Mouse (Mus musculus): ENCODE measurements around the gene Uts2. TPM values are rescaled to one million over a fixed set of nuclear protein-coding genes. Genes with fewer than 3 reads are reported as not detected.
A peak's percentile ranks its signal among the peaks of the same experiment; 100 is the strongest.

Uts2 gene
- total and polyA plus RNA-seq, 3 experiments = not detected

DNA sequence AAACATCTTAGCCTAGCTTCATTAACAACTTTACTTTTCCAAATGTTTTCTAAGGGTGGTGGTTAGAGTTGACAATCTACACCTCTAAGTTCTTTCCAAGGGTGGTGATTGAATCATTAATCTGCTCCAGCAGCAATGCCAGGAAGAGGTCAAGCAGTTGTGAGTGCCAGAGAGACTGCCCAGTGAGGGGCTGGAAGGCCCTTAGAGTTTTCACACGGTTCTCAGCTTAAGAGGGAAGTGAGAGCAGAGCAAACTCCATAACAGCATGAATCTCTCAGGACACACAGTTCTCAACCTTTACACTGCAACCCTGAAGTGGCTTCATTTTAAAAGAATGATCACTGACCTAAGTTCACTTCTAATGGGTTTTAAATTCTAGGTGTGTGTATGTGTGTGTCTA lies 21.8 kb upstream of the Uts2 start:
- TF ChIP-seq CHD1 (IDR thresholded peaks at IDR 0.05; ENCODE audit: low read depth, low read length) = no peak
- no peak for TF ChIP-seq SMC3 (IDR thresholded peaks at IDR 0.05; ENCODE audit: low read depth, low read length)
- TF ChIP-seq HCFC1 (IDR thresholded peaks at IDR 0.05; ENCODE audit: low read depth, low read length) = no peak
- no peak for TF ChIP-seq EP300 (IDR thresholded peaks at IDR 0.05; ENCODE audit: low read length)
- 0 out of 2 replicates have a peak, but pooled peaks have one; percentile 13 for TF ChIP-seq IRF4 (IDR thresholded peaks at IDR 0.05; ENCODE audit: low read depth, low read length)
- no peak for TF ChIP-seq NRF1 (IDR thresholded peaks at IDR 0.05; ENCODE audit: low read depth, low read length)
- no peak for TF ChIP-seq ZKSCAN1 (IDR thresholded peaks at IDR 0.05; ENCODE audit: borderline replicate concordance, low read depth, low read length)
- TF ChIP-seq POLR2AphosphoS2 (IDR thresholded peaks at IDR 0.05; ENCODE audit: low read depth, low read length) = no peak
- dilution Hi-C loops (cut with MboI; ENCODE audit: extremely low pct_ligation_motif_present, extremely low pct_unique_long_range_greater_than_20kb, low sequenced_read_pairs) = no loop called here

DNA sequence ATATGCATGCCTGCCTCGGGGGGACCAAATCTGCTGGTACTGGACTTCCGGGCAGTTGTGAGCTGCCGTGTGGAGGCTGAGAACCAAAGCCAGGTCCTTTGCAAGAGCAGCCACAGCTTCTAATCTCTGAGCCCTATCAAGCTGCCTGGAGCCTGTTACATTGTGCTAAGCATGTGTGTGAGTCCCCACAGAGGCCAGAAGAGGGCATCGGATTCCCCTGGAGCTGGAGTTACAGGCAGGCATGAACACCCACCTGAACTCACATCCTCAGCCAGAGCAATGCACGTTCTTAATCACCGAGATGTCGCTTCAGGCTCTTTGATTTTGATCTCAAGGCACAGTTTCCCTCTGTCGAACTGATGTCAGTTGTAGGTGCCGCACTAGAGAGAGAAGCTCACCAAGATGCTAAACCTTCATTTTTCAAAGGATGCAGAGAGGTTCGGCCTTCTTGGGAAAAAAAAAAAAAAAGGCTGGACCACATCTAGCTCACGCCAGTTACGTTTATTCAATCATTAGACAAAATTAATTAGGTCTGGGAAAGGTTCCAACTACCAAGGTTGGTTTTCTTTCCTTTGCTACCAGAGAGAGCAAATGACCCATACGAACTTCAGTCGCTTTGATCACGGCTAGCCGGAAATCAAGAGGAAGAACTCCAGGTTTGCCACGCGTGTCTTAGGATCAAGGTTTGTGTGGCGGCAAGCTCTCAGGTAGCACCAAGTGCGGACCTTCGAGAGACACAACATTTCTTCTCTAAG lies 18.6 kb upstream of the Uts2 start:
- no peaks in the 10 kb centered on the region for H3K79me2 ChIP-seq (replicated peaks; ENCODE audit: control insufficient read depth, extremely low read depth, insufficient read depth, poor library complexity, severe bottlenecking)
- dilution Hi-C loops (cut with MboI; ENCODE audit: extremely low pct_ligation_motif_present, extremely low pct_unique_long_range_greater_than_20kb, low sequenced_read_pairs) = no loop called here
- no peak overlapping the region for H3K27ac ChIP-seq (ENCODE audit: insufficient read depth, low read depth)
- H3K4me1 ChIP-seq (ENCODE audit: control insufficient read depth in 1 of 2, insufficient read depth in 2 of 2) = peaks cover 8 to 21% of the 10 kb centered on the region in 2 experiments
- peak in 1 of 2 experiments; percentile 37; a peak in 2 of 4 replicates for TF ChIP-seq CTCF (conservative IDR thresholded peaks at IDR 0.05 in 1 of 2, IDR thresholded peaks at IDR 0.05 in 1 of 2; ENCODE audit: low read depth in 2 of 2, low read length in 2 of 2)
- TF ChIP-seq ETS1 (conservative IDR thresholded peaks at IDR 0.05; ENCODE audit: low read depth, low read length) = no peak
- peak; percentile 13; the same call in 1 of the 2 replicates for TF ChIP-seq SMC3 (IDR thresholded peaks at IDR 0.05; ENCODE audit: low read depth, low read length)
- H3K9ac ChIP-seq (ENCODE audit: insufficient read depth, low read depth) = no peak overlapping the region
- no peak overlapping the region for H3K4me3 ChIP-seq (replicated peaks in 1 of 3; ENCODE audit: low read depth in 2 of 3, low read length in 2 of 3, poor library complexity in 1 of 3)
- DNase-seq (ENCODE audit: extremely low read depth) = no peak
- no peak overlapping the region for H3K4me2 ChIP-seq (ENCODE audit: insufficient read depth, low read depth, poor library complexity, severe bottlenecking)
- in situ Hi-C loops (cut with MboI; ENCODE audit: low pct_ligation_motif_present, low pct_unique_long_range_greater_than_20kb, low sequenced_read_pairs) = no loop called here
- H3K9me3 ChIP-seq (replicated peaks; ENCODE audit: low read length) = no peaks in the 10 kb centered on the region
- H3K27me3 ChIP-seq (replicated peaks) = no peaks in the 10 kb centered on the region
- H3K36me3 ChIP-seq (replicated peaks in 1 of 2; ENCODE audit: control insufficient read depth in 1 of 2, insufficient read depth in 1 of 2, low read length in 1 of 2) = no peaks in the 10 kb centered on the region

More for the DNA sequence above, 21.8 kb upstream of the Uts2 start:
- DNase-seq (ENCODE audit: extremely low read depth) = no peak
- Histone ChIP-seq H3K9ac (ENCODE audit: insufficient read depth, low read depth) (no peak overlapping the region), H3K27me3 (replicated peaks) (no peaks in the 10 kb centered on the region), H3K9me3 (replicated peaks; ENCODE audit: low read length) (no peaks in the 10 kb centered on the region), H3K4me2 (ENCODE audit: insufficient read depth, low read depth, poor library complexity, severe bottlenecking) (no peak overlapping the region), H3K36me3 (replicated peaks in 1 of 2; ENCODE audit: control insufficient read depth in 1 of 2, insufficient read depth in 1 of 2, low read length in 1 of 2) (no peaks in the 10 kb centered on the region), H3K4me3 (replicated peaks in 1 of 3; ENCODE audit: low read depth in 2 of 3, low read length in 2 of 3, poor library complexity in 1 of 3) (no peak overlapping the region), H3K4me1 (ENCODE audit: control insufficient read depth in 1 of 2, insufficient read depth in 2 of 2) (peaks cover 8 to 15% of the 10 kb centered on the region in 2 experiments), H3K27ac (ENCODE audit: insufficient read depth, low read depth) (no peak overlapping the region), H3K79me2 (replicated peaks; ENCODE audit: control insufficient read depth, extremely low read depth, insufficient read depth, poor library complexity, severe bottlenecking) (no peaks in the 10 kb centered on the region)
- in situ Hi-C loops (cut with MboI; ENCODE audit: low pct_ligation_motif_present, low pct_unique_long_range_greater_than_20kb, low sequenced_read_pairs) = no loop called here

GRCm38 (mm10) chr4:150979455-150979854 lies 17.4 kb upstream of the Uts2 start:
- TF ChIP-seq TCF12 (IDR thresholded peaks at IDR 0.05; ENCODE audit: low read depth, low read length) (peak; percentile 51), USF2 (conservative IDR thresholded peaks at IDR 0.05; ENCODE audit: low read depth, low read length) (no peak), MYC (IDR thresholded peaks at IDR 0.05; ENCODE audit: low read depth, low read length) (0 out of 2 replicates have a peak, but pooled peaks have one; percentile 12), CHD1 (IDR thresholded peaks at IDR 0.05; ENCODE audit: low read depth, low read length) (peak; percentile 60; the same call in 1 of the 2 replicates), MEF2A (IDR thresholded peaks at IDR 0.05; ENCODE audit: borderline replicate concordance, low read depth, low read length) (no peak), EP300 (IDR thresholded peaks at IDR 0.05; ENCODE audit: low read length) (peak; percentile 28; the same call in 1 of the 2 replicates), IRF4 (IDR thresholded peaks at IDR 0.05; ENCODE audit: low read depth, low read length) (no peak; the same call in 1 of the 2 replicates), POLR2A (IDR thresholded peaks at IDR 0.05; ENCODE audit: low read depth, low read length) (peak; percentile 23; the same call in 1 of the 2 replicates), BHLHE40 (IDR thresholded peaks at IDR 0.05; ENCODE audit: low read depth, low read length) (peak; percentile 36; the same call in 1 of the 2 replicates), ZKSCAN1 (IDR thresholded peaks at IDR 0.05; ENCODE audit: borderline replicate concordance, low read depth, low read length) (no peak), ZC3H11A (IDR thresholded peaks at IDR 0.05; ENCODE audit: low read depth, low read length) (no peak), ELF1 (IDR thresholded peaks at IDR 0.05; ENCODE audit: low read depth, low read length) (no peak)
- H3K4me1 ChIP-seq (ENCODE audit: control insufficient read depth in 1 of 2, insufficient read depth in 2 of 2) = peaks cover 8 to 21% of the 10 kb centered on the region in 2 experiments
- peak overlapping the region; percentile 80 for H3K4me2 ChIP-seq (ENCODE audit: insufficient read depth, low read depth, poor library complexity, severe bottlenecking)
- H3K4me3 ChIP-seq (replicated peaks in 1 of 3; ENCODE audit: low read depth in 2 of 3, low read length in 2 of 3, poor library complexity in 1 of 3) = no peak overlapping the region
- peak overlapping the region; percentile 33; the same call in 1 of the 2 replicates for H3K9ac ChIP-seq (ENCODE audit: insufficient read depth, low read depth)
- dilution Hi-C loops (cut with MboI; ENCODE audit: extremely low pct_ligation_motif_present, extremely low pct_unique_long_range_greater_than_20kb, low sequenced_read_pairs) (no loop called here), in situ Hi-C loops (cut with MboI; ENCODE audit: low pct_ligation_motif_present, low pct_unique_long_range_greater_than_20kb, low sequenced_read_pairs) (no loop called here)
- H3K9me3 ChIP-seq (replicated peaks; ENCODE audit: low read length) = no peaks in the 10 kb centered on the region
- peak overlapping the region; percentile 81 for H3K27ac ChIP-seq (ENCODE audit: insufficient read depth, low read depth)
- DNase-seq (ENCODE audit: extremely low read depth) = no peak
- H3K36me3 ChIP-seq (replicated peaks in 1 of 2; ENCODE audit: control insufficient read depth in 1 of 2, insufficient read depth in 1 of 2, low read length in 1 of 2) = no peaks in the 10 kb centered on the region
- H3K79me2 ChIP-seq (replicated peaks; ENCODE audit: control insufficient read depth, extremely low read depth, insufficient read depth, poor library complexity, severe bottlenecking) = no peaks in the 10 kb centered on the region
- H3K27me3 ChIP-seq (replicated peaks) = no peaks in the 10 kb centered on the region

Measured in CH12.LX (cell line).